Mouse (Mus musculus): ENCODE results near the gene Clec18a. TPM values are rescaled to one million over a fixed set of nuclear protein-coding genes. Genes with fewer than 3 reads are reported as not detected.

The Clec18a gene
- polyA plus RNA-seq, 1 experiment from 2014 or later = 0.36 TPM

- no peak overlapping the region for H3K4me3 ChIP-seq (ENCODE audit: low read depth, low read length)
- no peak for DNase-seq (ENCODE audit: low spot score)
- peaks cover 31% of the 10 kb centered on the region for H3K36me3 ChIP-seq (ENCODE audit: control insufficient read depth, insufficient read depth, low read length)
- 97% methylated on average over 7 of the region's 7 CpGs for WGBS
- H3K4me2 ChIP-seq (ENCODE audit: low read depth, low read length, severe bottlenecking) = no peak overlapping the region
- H3K9me3 ChIP-seq (ENCODE audit: control insufficient read depth, low read length) = no peaks in the 10 kb centered on the region
- no peaks in the 10 kb centered on the region for H3K27me3 ChIP-seq (ENCODE audit: control insufficient read depth, insufficient read depth, low read length)
- no peaks in the 10 kb centered on the region for H3K4me1 ChIP-seq (replicated peaks; ENCODE audit: control insufficient read depth, insufficient read depth, low read length)
- H3K9ac ChIP-seq (ENCODE audit: low read length) = no peak overlapping the region
- ATAC-seq (replicated peaks; ENCODE audit: low FRiP score) = no peak
- H3K27ac ChIP-seq (ENCODE audit: low read depth, low read length) = no peak overlapping the region
Observed at GRCm38 (mm10) chr8:111049106-111049505, 43.1 kb downstream of the Clec18a start.

DNA sequence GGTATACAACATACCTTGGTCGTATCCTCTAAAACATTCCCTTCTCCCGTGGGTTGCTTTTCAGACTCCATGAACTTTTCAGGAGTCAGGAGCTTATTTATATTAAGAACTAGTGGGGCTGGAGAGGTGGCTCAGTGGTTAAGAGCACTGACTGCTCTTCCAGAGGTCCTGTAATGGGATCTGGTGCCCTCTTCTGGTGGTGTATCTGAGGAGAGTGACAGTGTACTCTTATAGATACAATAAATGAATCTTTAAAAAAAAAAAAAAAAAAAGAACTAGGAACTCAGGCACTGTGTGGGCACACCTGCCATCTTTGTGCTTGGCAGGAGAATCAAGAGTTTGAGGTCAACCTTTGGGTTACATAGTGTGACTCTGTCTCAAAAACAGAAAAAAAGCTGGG lies 43.5 kb downstream of the Clec18a start:
- no peak for ATAC-seq (replicated peaks; ENCODE audit: low FRiP score)
- Histone ChIP-seq H3K4me3 (ENCODE audit: low read depth, low read length) (no peak overlapping the region), H3K4me1 (replicated peaks; ENCODE audit: control insufficient read depth, insufficient read depth, low read length) (no peaks in the 10 kb centered on the region), H3K27me3 (ENCODE audit: control insufficient read depth, insufficient read depth, low read length) (no peaks in the 10 kb centered on the region), H3K4me2 (ENCODE audit: low read depth, low read length, severe bottlenecking) (no peak overlapping the region), H3K9me3 (ENCODE audit: control insufficient read depth, low read length) (no peaks in the 10 kb centered on the region), H3K9ac (ENCODE audit: low read length) (no peak overlapping the region), H3K36me3 (ENCODE audit: control insufficient read depth, insufficient read depth, low read length) (peaks cover 26% of the 10 kb centered on the region), H3K27ac (ENCODE audit: low read depth, low read length) (no peak overlapping the region)
- DNase-seq (ENCODE audit: low spot score) = no peak
- 97% methylated on average over 2 of the region's 2 CpGs for WGBS

DNA sequence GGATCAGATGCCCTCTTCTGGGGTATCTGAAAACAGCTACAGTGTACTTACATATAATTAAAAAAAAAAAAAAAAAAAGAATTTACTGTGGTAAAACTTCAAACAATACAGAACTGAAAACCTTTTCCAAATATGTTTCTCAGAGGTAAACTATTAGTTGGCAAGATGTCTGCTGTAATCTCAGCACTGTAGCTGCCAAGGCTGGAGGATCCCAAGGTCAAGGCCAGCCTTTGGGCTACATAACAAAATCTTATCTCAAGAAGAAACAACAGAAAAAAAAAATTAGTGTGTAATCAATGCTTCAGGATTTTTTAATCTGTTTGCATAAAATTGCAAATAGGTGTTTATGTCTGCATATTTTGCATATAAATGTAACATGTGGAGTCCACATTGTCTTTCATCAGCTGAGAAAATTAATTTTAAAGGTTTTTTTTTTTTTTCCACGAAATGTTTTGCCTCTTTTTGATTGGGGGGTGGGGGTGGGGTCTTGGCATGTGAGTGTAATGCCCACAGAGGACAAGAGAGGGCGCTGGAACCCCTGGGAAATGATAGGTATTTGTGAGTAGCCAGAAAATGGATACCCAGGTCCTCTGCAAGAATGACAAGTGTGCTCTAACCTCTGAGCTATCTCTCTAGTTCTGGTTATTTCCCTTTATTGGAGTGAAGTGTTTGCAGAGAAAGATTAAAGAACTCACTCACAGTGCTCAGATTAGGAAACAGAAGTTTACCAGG lies 48.1 kb downstream of the Clec18a start:
- Histone ChIP-seq H3K27ac (ENCODE audit: low read depth, low read length) (no peak overlapping the region), H3K9me3 (ENCODE audit: control insufficient read depth, low read length) (no peaks in the 10 kb centered on the region), H3K4me1 (replicated peaks; ENCODE audit: control insufficient read depth, insufficient read depth, low read length) (no peaks in the 10 kb centered on the region), H3K36me3 (ENCODE audit: control insufficient read depth, insufficient read depth, low read length) (peaks cover 39% of the 10 kb centered on the region), H3K27me3 (ENCODE audit: control insufficient read depth, insufficient read depth, low read length) (no peaks in the 10 kb centered on the region), H3K4me2 (ENCODE audit: low read depth, low read length, severe bottlenecking) (no peak overlapping the region), H3K4me3 (ENCODE audit: low read depth, low read length) (no peak overlapping the region), H3K9ac (ENCODE audit: low read length) (no peak overlapping the region)
- DNase-seq (ENCODE audit: low spot score) (no peak), ATAC-seq (replicated peaks; ENCODE audit: low FRiP score) (no peak)
- 54% methylated on average over 2 of the region's 2 CpGs for WGBS

GRCm38 (mm10) chr8:111042546-111042945 lies 49.7 kb downstream of the Clec18a start:
- no peak for ATAC-seq (replicated peaks; ENCODE audit: low FRiP score)
- no peak overlapping the region for H3K9ac ChIP-seq (ENCODE audit: low read length)
- no peak overlapping the region for H3K27ac ChIP-seq (ENCODE audit: low read depth, low read length)
- no peak for DNase-seq (ENCODE audit: low spot score)
- H3K4me3 ChIP-seq (ENCODE audit: low read depth, low read length) = no peak overlapping the region
- no peaks in the 10 kb centered on the region for H3K4me1 ChIP-seq (replicated peaks; ENCODE audit: control insufficient read depth, insufficient read depth, low read length)
- H3K27me3 ChIP-seq (ENCODE audit: control insufficient read depth, insufficient read depth, low read length) = no peaks in the 10 kb centered on the region
- H3K9me3 ChIP-seq (ENCODE audit: control insufficient read depth, low read length) = no peaks in the 10 kb centered on the region
- WGBS = 94% methylated on average over 19 of the region's 19 CpGs
- H3K4me2 ChIP-seq (ENCODE audit: low read depth, low read length, severe bottlenecking) = no peak overlapping the region
- peaks cover 36% of the 10 kb centered on the region for H3K36me3 ChIP-seq (ENCODE audit: control insufficient read depth, insufficient read depth, low read length)

DNA sequence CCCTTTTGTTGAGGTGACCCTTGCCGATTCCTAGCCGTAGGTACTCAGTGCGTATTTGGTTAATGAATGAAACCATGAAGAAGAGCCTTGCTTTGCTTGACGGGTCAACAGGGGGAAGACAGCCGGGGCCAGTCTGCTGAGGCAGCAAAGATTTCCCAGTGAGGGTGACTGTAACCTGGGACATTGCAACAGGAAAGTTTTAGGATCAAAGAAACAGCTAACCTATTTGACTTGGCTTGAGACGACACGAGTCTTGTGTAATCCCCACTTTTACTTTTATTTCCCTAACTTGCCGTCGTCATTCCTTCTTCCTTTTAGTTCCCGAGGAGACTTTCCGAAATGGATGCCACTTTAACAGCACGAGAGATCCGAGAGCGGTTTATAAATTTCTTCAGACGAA lies 55.6 kb downstream of the Clec18a start:
- no peaks in the 10 kb centered on the region for H3K9me3 ChIP-seq (ENCODE audit: control insufficient read depth, low read length)
- 96% methylated on average over 15 of the region's 15 CpGs for WGBS
- ATAC-seq (replicated peaks; ENCODE audit: low FRiP score) (no peak), DNase-seq (ENCODE audit: low spot score) (no peak)
- no peak overlapping the region for H3K4me2 ChIP-seq (ENCODE audit: low read depth, low read length, severe bottlenecking)
- peaks cover 2% of the 10 kb centered on the region for H3K4me1 ChIP-seq (replicated peaks; ENCODE audit: control insufficient read depth, insufficient read depth, low read length)
- peaks cover 18% of the 10 kb centered on the region; the same call in 1 of the 2 replicates for H3K36me3 ChIP-seq (ENCODE audit: control insufficient read depth, insufficient read depth, low read length)
- H3K9ac ChIP-seq (ENCODE audit: low read length) = no peak overlapping the region
- no peak overlapping the region for H3K4me3 ChIP-seq (ENCODE audit: low read depth, low read length)
- no peaks in the 10 kb centered on the region for H3K27me3 ChIP-seq (ENCODE audit: control insufficient read depth, insufficient read depth, low read length)
- H3K27ac ChIP-seq (ENCODE audit: low read depth, low read length) = no peak overlapping the region

DNA sequence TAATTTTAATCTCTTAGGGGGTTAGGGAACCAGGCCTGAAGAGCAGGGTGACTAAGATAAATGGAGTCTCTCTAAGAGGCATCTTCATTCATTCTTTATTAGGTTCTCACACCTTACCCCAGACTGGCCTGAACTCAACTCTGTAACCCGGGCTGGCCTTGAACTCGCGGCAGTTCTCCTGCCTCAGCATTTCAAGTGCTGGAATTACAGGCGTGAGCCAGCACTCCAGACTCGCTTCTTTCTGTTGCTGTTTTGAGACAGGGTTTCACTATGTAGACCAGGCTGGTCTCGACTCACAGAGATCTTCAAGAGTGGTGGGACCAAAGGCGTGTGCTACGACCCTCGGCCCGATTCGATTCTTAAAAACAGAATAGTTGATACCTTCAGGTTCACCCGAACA lies 58.0 kb downstream of the Clec18a start:
- Histone ChIP-seq H3K9me3 (ENCODE audit: control insufficient read depth, low read length) (no peaks in the 10 kb centered on the region), H3K4me2 (ENCODE audit: low read depth, low read length, severe bottlenecking) (peak overlapping the region; percentile 68), H3K27ac (ENCODE audit: low read depth, low read length) (peak overlapping the region; percentile 80; the same call in 1 of the 2 replicates), H3K9ac (ENCODE audit: low read length) (peak overlapping the region; percentile 66), H3K4me1 (replicated peaks; ENCODE audit: control insufficient read depth, insufficient read depth, low read length) (peaks cover 2% of the 10 kb centered on the region), H3K36me3 (ENCODE audit: control insufficient read depth, insufficient read depth, low read length) (peaks cover 9% of the 10 kb centered on the region; the same call in 1 of the 2 replicates), H3K4me3 (ENCODE audit: low read depth, low read length) (peak overlapping the region; percentile 79), H3K27me3 (ENCODE audit: control insufficient read depth, insufficient read depth, low read length) (no peaks in the 10 kb centered on the region)
- WGBS = 24% methylated on average over 12 of the region's 12 CpGs
- DNase-seq (ENCODE audit: low spot score) = peak; percentile 63
- ATAC-seq (replicated peaks; ENCODE audit: low FRiP score) = peak; percentile 27; the same call in 1 of the 2 replicates

GRCm38 (mm10) chr8:111033482-111034215 lies 58.6 kb downstream of the Clec18a start:
- H3K27me3 ChIP-seq (ENCODE audit: control insufficient read depth, insufficient read depth, low read length) = no peaks in the 10 kb centered on the region
- H3K9me3 ChIP-seq (ENCODE audit: control insufficient read depth, low read length) = no peaks in the 10 kb centered on the region
- H3K27ac ChIP-seq (ENCODE audit: low read depth, low read length) = peak overlapping the region; percentile 80
- H3K9ac ChIP-seq (ENCODE audit: low read length) = peak overlapping the region; percentile 66
- peak overlapping the region; percentile 68 for H3K4me2 ChIP-seq (ENCODE audit: low read depth, low read length, severe bottlenecking)
- H3K36me3 ChIP-seq (ENCODE audit: control insufficient read depth, insufficient read depth, low read length) = peaks cover 6% of the 10 kb centered on the region; the same call in 1 of the 2 replicates
- DNase-seq (ENCODE audit: low spot score) (peak; percentile 95), ATAC-seq (replicated peaks; ENCODE audit: low FRiP score) (peak; percentile 99)
- H3K4me3 ChIP-seq (ENCODE audit: low read depth, low read length) = peak overlapping the region; percentile 79
- WGBS = 6% methylated on average over 37 of the region's 37 CpGs
- peaks cover 2% of the 10 kb centered on the region for H3K4me1 ChIP-seq (replicated peaks; ENCODE audit: control insufficient read depth, insufficient read depth, low read length)

- Histone ChIP-seq H3K4me1 (replicated peaks; ENCODE audit: control insufficient read depth, insufficient read depth, low read length) (peaks cover 2% of the 10 kb centered on the region), H3K9me3 (ENCODE audit: control insufficient read depth, low read length) (no peaks in the 10 kb centered on the region), H3K9ac (ENCODE audit: low read length) (peak within 1 kb of the TSS; percentile 66), H3K4me3 (ENCODE audit: low read depth, low read length) (peak within 1 kb of the TSS; percentile 79), H3K27ac (ENCODE audit: low read depth, low read length) (peak within 1 kb of the TSS; percentile 80), H3K27me3 (ENCODE audit: control insufficient read depth, insufficient read depth, low read length) (no peaks in the 10 kb centered on the region), H3K36me3 (ENCODE audit: control insufficient read depth, insufficient read depth, low read length) (peaks cover 6% of the 10 kb centered on the region; the same call in 1 of the 2 replicates), H3K4me2 (ENCODE audit: low read depth, low read length, severe bottlenecking) (peak within 1 kb of the TSS; percentile 68)
- DNase-seq (ENCODE audit: low spot score) (no peak), ATAC-seq (replicated peaks; ENCODE audit: low FRiP score) (no peak)
- WGBS = 95% methylated on average over 7 of the region's 7 CpGs
Observed at GRCm38 (mm10) chr8:111032916-111033315, 59.3 kb downstream of the Clec18a start, which contains the start of gene Aars. Gene Aars, plus strand, starts transcription at chr8:111033144.
